Mouse (Mus musculus) forebrain, embryonic 16.5 days (tissue): ENCODE data around the gene Fry. TPM values are rescaled to one million over a fixed set of nuclear protein-coding genes. Genes with fewer than 3 reads are reported as not detected.

Source experiments
- ATAC-seq: fragments of 200-750 bp; cut with Nextera tagmentation; 2 replicates; pipeline ENCODE4 v1.8.0; 2017; ENCODE audit warnings: mild to moderate bottlenecking, moderate library complexity
- H3K27ac ChIP-seq: fragments of 300-500 bp; sonication (generic); 2 replicates; pipeline ENCODE4 v1.5.1; 2014; ENCODE audit warnings: low read length, control low read depth
- H3K27me3 ChIP-seq: fragments of 300-500 bp; sonication (generic); replicated peaks from 2 replicates; pipeline ENCODE4 v1.6.1; 2014; ENCODE audit warnings: low read length; ENCODE audit not compliant: control insufficient read depth, insufficient read depth
- H3K36me3 ChIP-seq: fragments of 300-500 bp; sonication (generic); 2 replicates; pipeline ENCODE4 v1.6.1; 2014; ENCODE audit not compliant: control insufficient read depth, insufficient read depth
- H3K4me1 ChIP-seq: fragments of 300-500 bp; sonication (generic); replicated peaks from 2 replicates; pipeline ENCODE4 v1.6.1; 2014; ENCODE audit warnings: low read length; ENCODE audit not compliant: control insufficient read depth, insufficient read depth
- H3K4me2 ChIP-seq: fragments of 300-500 bp; sonication (generic); 2 replicates; pipeline ENCODE4 v1.6.1; 2014; ENCODE audit warnings: mild to moderate bottlenecking, low read length, control low read depth
- H3K4me3 ChIP-seq: fragments of 300-500 bp; sonication (generic); replicated peaks from 2 replicates; pipeline ENCODE4 v1.5.1; 2014; ENCODE audit warnings: mild to moderate bottlenecking, low read length, control low read depth
- H3K9ac ChIP-seq: fragments of 300-500 bp; sonication (generic); replicated peaks from 2 replicates; pipeline ENCODE4 v1.6.1; 2014; ENCODE audit warnings: low read depth, low read length, control low read depth
- H3K9me3 ChIP-seq: fragments of 300-500 bp; sonication (generic); 2 replicates; pipeline ENCODE4 v1.6.1; 2016; ENCODE audit warnings: low read length; ENCODE audit not compliant: control insufficient read depth
- WGBS: fragments of 180-500 bp; shearing (Covaris S2); extraction: QIAGEN DNeasy Blood & Tissue Kit; methylation state at CpG from one replicate; pipeline ENCODE4 v1.1.7; 2014; 5-methylcytosine and 5-hydroxymethylcytosine counted together
- polyA plus RNA-seq: library from polyadenylated mRNA; unstranded; fragments of >200 nt; fragmentation: Nextera tagmentation; extraction: Ambion mirVana; gene quantifications from 2 replicates; pipeline ENCODE4 v1.2.1, GENCODE M21; 2015

Fry gene
- polyA plus RNA-seq, 1 experiment from 2014 or later = 45.4 TPM

GRCm38 (mm10) chr5:150521937-150522866 lies 403.8 kb downstream of the Fry start, which contains the start of gene Brca2:
Brca2 (plus strand) TSS chr5:150522630.
- Histone ChIP-seq H3K36me3 (no peaks in the 10 kb centered on the region), H3K27ac (peak within 1 kb of the TSS; percentile 67), H3K4me3 (peak within 1 kb of the TSS; percentile 73), H3K27me3 (no peaks in the 10 kb centered on the region), H3K9ac (peak within 1 kb of the TSS; percentile 84), H3K4me1 (peaks cover 6% of the 10 kb centered on the region), H3K4me2 (peak within 1 kb of the TSS; percentile 48), H3K9me3 (no peaks in the 10 kb centered on the region)
- ATAC-seq = peak; percentile 98
- WGBS = 3% methylated on average over 63 of the region's 63 CpGs

- H3K4me2 ChIP-seq = peak overlapping the region; percentile 48
- H3K4me3 ChIP-seq = peak overlapping the region; percentile 73
- H3K27me3 ChIP-seq = no peaks in the 10 kb centered on the region
- no peaks in the 10 kb centered on the region for H3K36me3 ChIP-seq
- WGBS = 5% methylated on average over 11 of the region's 11 CpGs
- peak overlapping the region; percentile 84 for H3K9ac ChIP-seq
- no peaks in the 10 kb centered on the region for H3K9me3 ChIP-seq
- peaks cover 6% of the 10 kb centered on the region for H3K4me1 ChIP-seq
- ATAC-seq = no peak; the same call in 1 of the 2 replicates
- H3K27ac ChIP-seq = no peak overlapping the region; the same call in 1 of the 2 replicates
Measured at GRCm38 (mm10) chr5:150522867-150523234, 404.4 kb downstream of the Fry start.

DNA sequence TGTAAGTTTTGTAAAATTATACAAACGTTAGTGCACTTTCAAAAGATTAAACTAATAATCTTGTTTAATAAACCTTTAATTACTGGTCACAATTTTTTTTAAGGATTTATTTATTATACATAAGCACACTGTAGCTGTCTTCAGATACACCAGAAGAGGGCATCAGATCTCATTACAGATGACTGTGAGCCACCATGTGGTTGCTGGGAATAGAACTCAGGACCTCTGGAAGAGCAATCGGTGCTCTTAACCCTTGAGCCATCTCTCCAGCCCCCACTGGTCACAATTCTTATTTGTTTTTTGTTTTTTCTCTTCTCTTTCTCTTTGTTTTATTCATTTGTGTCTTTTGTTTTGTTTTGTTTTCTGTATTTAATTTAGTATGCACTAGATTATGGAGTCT lies 406.8 kb downstream of the Fry start:
- no peak for ATAC-seq
- no peak overlapping the region for H3K27ac ChIP-seq
- 88% methylated on average over 2 of the region's 2 CpGs for WGBS

DNA sequence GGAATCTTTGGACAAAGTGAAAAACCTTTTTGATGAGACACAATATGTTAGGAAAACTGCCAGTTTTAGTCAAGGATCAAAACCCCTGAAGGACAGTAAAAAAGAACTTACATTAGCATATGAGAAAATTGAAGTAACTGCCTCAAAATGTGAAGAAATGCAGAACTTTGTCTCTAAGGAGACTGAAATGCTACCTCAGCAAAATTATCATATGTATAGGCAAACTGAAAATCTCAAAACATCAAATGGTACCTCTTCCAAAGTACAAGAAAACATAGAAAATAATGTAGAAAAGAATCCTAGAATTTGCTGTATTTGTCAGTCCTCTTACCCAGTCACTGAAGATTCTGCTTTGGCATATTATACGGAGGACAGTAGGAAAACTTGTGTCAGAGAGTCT lies 422.9 kb downstream of the Fry start:
- Histone ChIP-seq H3K36me3 (0 out of 2 replicates have a peak, but pooled peaks cover 7% of the 10 kb centered on the region), H3K27ac (no peak overlapping the region), H3K4me2 (no peak overlapping the region), H3K27me3 (no peaks in the 10 kb centered on the region), H3K9ac (no peak overlapping the region), H3K4me3 (no peak overlapping the region), H3K4me1 (no peaks in the 10 kb centered on the region), H3K9me3 (no peaks in the 10 kb centered on the region)
- no peak for ATAC-seq
- WGBS = 95% methylated on average over 1 of the region's 1 CpGs

More for the DNA sequence above, 406.8 kb downstream of the Fry start:
- Histone ChIP-seq H3K9ac (no peak overlapping the region), H3K36me3 (no peaks in the 10 kb centered on the region; the same call in 1 of the 2 replicates), H3K4me3 (no peak overlapping the region), H3K4me1 (peaks cover 6% of the 10 kb centered on the region), H3K4me2 (no peak overlapping the region), H3K27me3 (no peaks in the 10 kb centered on the region), H3K9me3 (no peaks in the 10 kb centered on the region)

DNA sequence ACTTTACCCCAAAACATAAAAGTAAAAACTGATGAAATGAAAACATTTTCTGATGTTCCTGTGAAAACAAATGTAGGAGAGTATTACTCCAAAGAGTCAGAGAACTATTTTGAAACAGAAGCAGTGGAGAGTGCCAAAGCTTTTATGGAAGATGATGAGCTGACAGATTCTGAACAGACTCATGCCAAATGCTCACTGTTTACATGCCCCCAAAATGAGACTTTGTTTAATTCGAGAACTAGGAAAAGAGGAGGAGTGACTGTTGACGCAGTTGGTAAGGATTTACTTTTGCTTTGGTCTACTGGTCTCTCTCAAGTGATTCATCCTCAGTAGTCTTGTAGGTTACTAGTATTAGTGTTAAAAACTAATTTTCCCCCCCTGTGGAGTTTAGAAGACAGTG lies 424.7 kb downstream of the Fry start:
- WGBS = 87% methylated on average over 2 of the region's 2 CpGs
- no peak overlapping the region for H3K27ac ChIP-seq
- H3K9me3 ChIP-seq = no peaks in the 10 kb centered on the region
- no peaks in the 10 kb centered on the region for H3K27me3 ChIP-seq
- H3K36me3 ChIP-seq = 0 out of 2 replicates have a peak, but pooled peaks cover 7% of the 10 kb centered on the region
- H3K4me1 ChIP-seq = no peaks in the 10 kb centered on the region
- ATAC-seq = no peak
- no peak overlapping the region for H3K9ac ChIP-seq
- H3K4me3 ChIP-seq = no peak overlapping the region
- H3K4me2 ChIP-seq = no peak overlapping the region

Other genes with a start within 250 kb of the Fry start
- gene Rxfp2, start 100.0 kb upstream of the Fry start, polyA plus RNA-seq = 0.34 TPM in 1 of 2 replicates, not detected in the other